8 mouse cellular contexts compared by ENCODE assay signal in the genomic region with DNA sequence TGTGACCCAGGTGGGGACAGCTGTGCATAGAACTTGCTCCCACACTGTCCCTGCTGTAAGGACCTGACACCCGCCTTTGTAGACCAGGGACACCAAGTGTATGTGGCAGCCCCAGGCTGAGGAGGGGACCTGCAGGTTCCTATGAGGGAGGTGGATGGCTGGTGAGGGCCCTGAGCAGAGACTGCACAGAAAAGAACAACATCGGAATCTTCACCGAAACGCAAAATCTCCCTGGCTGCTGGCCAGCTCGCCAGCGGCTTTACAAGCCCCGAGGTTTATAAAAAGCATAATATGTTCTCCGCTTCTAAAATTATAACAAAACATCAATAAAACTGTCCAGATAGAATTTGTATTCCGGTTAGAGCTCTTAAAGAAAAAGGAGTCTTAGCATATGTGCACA.
DNase-seq lines count a peak whose midpoint lies in the region; ATAC-seq and TF ChIP-seq lines count a peak whose summit lies in the region.
"Had no signal": no experiment of that assay in that cellular context is flagged by ENCODE, and none has a peak within 500 bp of the region (broad histone marks: within the 10 kb centered on the region; RNA-seq: fewer than 3 reads in every experiment).

No protein-coding gene starts in this region.

- 59% methylated on average over 9 of the region's 9 CpGs for WGBS in heart, embryonic 13.5 days
- whole genome bisulfite sequencing in heart, embryonic 11.5 days (ENCODE audit: insufficient replicate concordance), result 70% methylated on average over 9 of the region's 9 CpGs
- 36% methylated on average over 9 of the region's 9 CpGs for WGBS in lung, postnatal 0 days
- 68% methylated on average over 9 of the region's 9 CpGs for WGBS in embryonic facial prominence, embryonic 12.5 days
- WGBS in limb, embryonic 13.5 days, result 30% methylated on average over 9 of the region's 9 CpGs

- DNase-seq in lung, postnatal 0 days (ENCODE audit: low spot score), result no peak
- DNase-seq in lung, adult 18-20 months, result no peak
- DNase-seq: liver, postnatal 0 days had no signal

- no peaks in the 10 kb centered on the region; the same call in 1 of the 2 replicates for H3K27me3 ChIP-seq in heart, embryonic 13.5 days (replicated peaks)
- H3K27me3 ChIP-seq in heart, embryonic 11.5 days (ENCODE audit: control insufficient read depth, insufficient read depth, low read length), result no peaks in the 10 kb centered on the region
- H3K27me3 ChIP-seq in lung, postnatal 0 days (replicated peaks; ENCODE audit: insufficient read depth, low read length), result no peaks in the 10 kb centered on the region
- H3K27me3 ChIP-seq in embryonic facial prominence, embryonic 12.5 days, result no peaks in the 10 kb centered on the region
- H3K27me3 ChIP-seq in limb, embryonic 13.5 days, result 0 out of 2 replicates have a peak, but pooled peaks cover 5% of the 10 kb centered on the region

- no peak overlapping the region for H3K4me3 ChIP-seq in heart, embryonic 13.5 days
- H3K4me3 ChIP-seq in heart, embryonic 11.5 days (ENCODE audit: low read depth, low read length), result no peak overlapping the region
- H3K4me3 ChIP-seq in lung, postnatal 0 days (ENCODE audit: low read depth, low read length), result no peak overlapping the region; the same call in 1 of the 2 replicates
- no peak overlapping the region for H3K4me3 ChIP-seq in embryonic facial prominence, embryonic 12.5 days
- peak overlapping the region; percentile 11; the same call in 1 of the 2 replicates for H3K4me3 ChIP-seq in limb, embryonic 13.5 days

- TF ChIP-seq CTCF in lung, postnatal 0 days (IDR thresholded peaks at IDR 0.05), result no peak

- H3K9me3 ChIP-seq in heart, embryonic 13.5 days, result no peaks in the 10 kb centered on the region
- H3K9me3 ChIP-seq in heart, embryonic 11.5 days (replicated peaks; ENCODE audit: control insufficient read depth, low read length), result no peaks in the 10 kb centered on the region
- no peaks in the 10 kb centered on the region for H3K9me3 ChIP-seq in lung, postnatal 0 days (ENCODE audit: low read length)
- H3K9me3 ChIP-seq in embryonic facial prominence, embryonic 12.5 days, result no peaks in the 10 kb centered on the region
- H3K9me3 ChIP-seq in limb, embryonic 13.5 days, result no peaks in the 10 kb centered on the region

- peak overlapping the region; percentile 20; the same call in 1 of the 2 replicates for H3K4me2 ChIP-seq in heart, embryonic 13.5 days
- H3K4me2 ChIP-seq in heart, embryonic 11.5 days, result no peak overlapping the region
- H3K4me2 ChIP-seq in lung, postnatal 0 days (replicated peaks; ENCODE audit: low read depth, low read length), result peak overlapping the region; percentile 9; the same call in 1 of the 2 replicates
- H3K4me2 ChIP-seq in embryonic facial prominence, embryonic 12.5 days (replicated peaks), result no peak overlapping the region
- H3K4me2 ChIP-seq in limb, embryonic 13.5 days (replicated peaks), result peak overlapping the region; percentile 43

- ATAC-seq in heart, embryonic 13.5 days (ENCODE audit: extremely low read depth, insufficient number of reproducible peaks, low FRiP score, low TSS enrichment), result no peak
- ATAC-seq in heart, embryonic 11.5 days (replicated peaks; ENCODE audit: insufficient number of reproducible peaks, low FRiP score, low TSS enrichment), result no peak
- ATAC-seq in lung, postnatal 0 days, result no peak
- ATAC-seq in embryonic facial prominence, embryonic 12.5 days (ENCODE audit: insufficient number of reproducible peaks, insufficient read depth, low FRiP score, low TSS enrichment), result no peak
- ATAC-seq in limb, embryonic 13.5 days (ENCODE audit: low FRiP score, low read depth), result peak; percentile 37; the same call in 1 of the 2 replicates
- no peak for ATAC-seq in granulocyte monocyte progenitor cell, adult 5-6 weeks (replicated peaks; ENCODE audit: poor library complexity, severe bottlenecking)
- ATAC-seq: liver, postnatal 0 days had no signal

- H3K4me1 ChIP-seq in heart, embryonic 13.5 days, result peaks cover 12% of the 10 kb centered on the region
- H3K4me1 ChIP-seq in heart, embryonic 11.5 days (ENCODE audit: control insufficient read depth, insufficient read depth, low read length), result no peaks in the 10 kb centered on the region
- peaks cover 12% of the 10 kb centered on the region; the same call in 1 of the 2 replicates for H3K4me1 ChIP-seq in lung, postnatal 0 days (ENCODE audit: insufficient read depth, low read depth, low read length)
- H3K4me1 ChIP-seq in embryonic facial prominence, embryonic 12.5 days, result peaks cover 19% of the 10 kb centered on the region; the same call in 1 of the 2 replicates
- H3K4me1 ChIP-seq in limb, embryonic 13.5 days, result peaks cover 32% of the 10 kb centered on the region

- no peak for TF ChIP-seq EP300 in lung, postnatal 0 days (IDR thresholded peaks at IDR 0.05)

- no peak overlapping the region for H3K27ac ChIP-seq in heart, embryonic 13.5 days (replicated peaks)
- H3K27ac ChIP-seq in heart, embryonic 11.5 days (ENCODE audit: low read depth, low read length), result no peak overlapping the region
- H3K27ac ChIP-seq in lung, postnatal 0 days (ENCODE audit: low read length), result no peak overlapping the region
- H3K27ac ChIP-seq in embryonic facial prominence, embryonic 12.5 days, result peak overlapping the region; percentile 12
- no peak overlapping the region for H3K27ac ChIP-seq in limb, embryonic 13.5 days

- H3K36me3 ChIP-seq in heart, embryonic 13.5 days, result no peaks in the 10 kb centered on the region
- no peaks in the 10 kb centered on the region for H3K36me3 ChIP-seq in heart, embryonic 11.5 days (ENCODE audit: control insufficient read depth, insufficient read depth, low read length)
- no peaks in the 10 kb centered on the region for H3K36me3 ChIP-seq in lung, postnatal 0 days (ENCODE audit: insufficient read depth, low read length)
- H3K36me3 ChIP-seq in embryonic facial prominence, embryonic 12.5 days, result no peaks in the 10 kb centered on the region
- H3K36me3 ChIP-seq in limb, embryonic 13.5 days, result no peaks in the 10 kb centered on the region

- peak overlapping the region; percentile 28 for H3K9ac ChIP-seq in heart, embryonic 13.5 days
- no peak overlapping the region for H3K9ac ChIP-seq in heart, embryonic 11.5 days (ENCODE audit: low read depth, low read length)
- H3K9ac ChIP-seq in lung, postnatal 0 days (replicated peaks; ENCODE audit: low read depth), result no peak overlapping the region
- no peak overlapping the region for H3K9ac ChIP-seq in embryonic facial prominence, embryonic 12.5 days
- 0 out of 2 replicates have a peak overlapping the region, but pooled peaks have one; percentile 13 for H3K9ac ChIP-seq in limb, embryonic 13.5 days
- H3K9ac ChIP-seq: liver, postnatal 0 days had no signal

Comparison
In these comparisons a context has a peak if more than half of its experiments do, and no peak if none do; other contexts are left out.
1. H3K4me2 ChIP-seq: peak in heart, embryonic 13.5 days (single experiment), lung, postnatal 0 days (single experiment) and limb, embryonic 13.5 days (single experiment); none in heart, embryonic 11.5 days (single experiment) and embryonic facial prominence, embryonic 12.5 days (single experiment).
2. H3K9ac ChIP-seq: peak in heart, embryonic 13.5 days (single experiment) and limb, embryonic 13.5 days (single experiment); none in heart, embryonic 11.5 days (single experiment), lung, postnatal 0 days (single experiment) and embryonic facial prominence, embryonic 12.5 days (single experiment).